Mouse (Mus musculus) adrenal gland (tissue): ENCODE data around the gene Klhdc1.

Experiments
- intact Hi-C: fragments of 180-260 bp; cut with DNase I; formaldehyde crosslinking; loops from one replicate; pipeline ENCODE4 v1.15.1; 2025

Klhdc1 gene

DNA sequence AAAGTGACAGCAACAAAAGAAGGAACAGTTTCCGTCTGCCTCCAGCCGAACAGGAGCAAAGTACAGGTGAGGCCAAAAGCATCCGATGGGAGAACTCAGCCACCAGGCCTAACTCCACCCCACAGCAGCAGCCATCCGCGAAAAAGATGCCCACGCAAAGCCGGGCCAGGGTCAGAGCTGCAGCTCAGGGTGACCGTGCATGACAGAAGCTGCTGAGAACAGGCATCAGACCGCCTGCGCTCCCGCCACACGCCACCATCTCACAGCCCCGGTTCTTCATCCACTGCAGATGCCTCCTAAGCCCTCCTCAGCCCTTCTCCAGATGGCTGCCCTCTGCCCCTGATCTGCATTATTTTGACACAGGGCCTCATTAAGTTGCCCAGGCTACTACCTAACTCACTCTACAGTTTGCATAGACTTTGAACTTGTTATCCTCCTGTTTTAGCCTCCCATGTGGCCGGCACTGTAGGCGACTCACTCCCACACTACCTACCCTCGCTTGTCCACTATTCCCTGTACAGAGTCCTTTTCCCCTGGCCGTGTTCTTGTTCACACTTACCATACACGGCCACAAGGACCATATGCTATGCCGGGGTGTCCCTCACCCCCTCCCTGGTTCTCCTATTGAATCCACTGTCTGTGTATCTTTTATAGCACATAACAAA is 20.2 kb upstream of the Klhdc1 start:
- intact Hi-C loops, result no loop called here

DNA sequence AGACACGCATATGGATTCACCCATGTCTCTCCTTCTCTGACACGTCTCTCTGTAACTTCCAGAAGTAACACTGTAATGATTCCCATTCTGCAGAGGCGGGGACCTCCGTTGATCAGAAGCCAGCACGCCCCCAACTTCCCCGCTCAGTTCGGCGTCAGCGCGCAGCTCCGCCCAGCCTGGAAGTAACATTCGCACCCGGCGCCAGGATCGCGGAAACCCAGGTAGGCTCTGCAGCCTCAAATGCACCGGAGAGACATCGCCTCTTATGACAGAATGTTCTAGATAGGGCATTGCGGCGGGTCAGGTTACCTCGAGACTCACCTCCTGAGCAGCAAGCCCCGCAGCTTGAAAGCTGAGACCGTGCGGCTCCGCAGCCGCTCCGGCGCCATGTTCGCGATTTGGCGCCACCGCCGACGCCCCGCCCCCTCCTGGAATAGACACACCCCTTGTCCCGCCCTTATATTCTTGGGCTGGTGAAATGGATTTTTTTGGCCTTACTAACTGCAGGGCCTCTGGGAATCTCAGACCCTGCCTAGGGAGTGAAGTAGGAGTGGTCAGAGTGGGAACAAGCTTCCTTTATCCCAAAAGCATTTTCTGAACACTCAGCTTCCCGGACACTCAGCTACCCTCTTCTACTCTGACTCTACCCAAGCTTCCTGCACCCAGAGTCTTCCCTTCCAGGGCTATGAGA is 13.1 kb upstream of the Klhdc1 start, which contains the start of gene Pole2:
Gene Pole2, minus strand, starts transcription at position 420 of the 691 bp plus-strand sequence.
- intact Hi-C loops, result no loop called here

DNA sequence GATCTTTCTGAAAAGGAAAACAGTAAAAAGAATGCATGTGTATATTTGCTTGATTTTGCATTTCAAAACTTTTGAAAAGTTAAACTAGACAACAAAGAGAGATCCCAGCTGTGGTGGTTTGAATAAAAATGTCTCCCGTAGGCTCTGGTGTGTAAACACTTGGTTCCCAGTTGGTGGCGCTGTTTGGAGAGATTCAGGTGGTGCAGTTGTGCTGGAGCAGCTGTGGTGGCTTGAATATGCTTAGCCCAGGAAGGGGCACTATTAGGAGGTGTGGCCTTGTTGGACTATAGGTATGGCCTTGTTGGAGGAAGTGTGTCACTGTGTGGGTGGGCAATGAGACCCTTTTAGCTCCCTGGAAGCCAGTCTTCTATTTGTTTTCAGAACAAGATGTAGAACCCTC is 11.7 kb upstream of the Klhdc1 start:
- intact Hi-C loops, result no loop called here

DNA sequence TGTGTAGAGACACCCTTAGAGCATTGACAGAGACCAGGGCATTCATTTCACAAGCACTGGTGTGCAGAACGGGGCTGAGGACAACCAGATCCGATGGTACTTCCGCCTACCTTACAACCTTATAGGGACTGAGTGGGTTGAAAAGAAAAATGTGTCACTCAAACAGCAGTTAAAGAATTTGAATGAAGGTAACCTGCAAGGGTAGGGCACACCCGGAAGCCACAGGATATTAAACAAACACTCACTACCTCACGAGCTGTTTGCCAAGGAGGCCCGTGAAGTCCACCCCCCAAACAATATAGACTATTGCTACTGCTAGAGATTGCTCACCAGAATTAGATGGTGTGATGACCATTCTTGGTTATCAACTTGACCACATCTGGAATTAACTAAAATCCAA is 5.2 kb upstream of the Klhdc1 start:
- intact Hi-C loops, result no loop called here

DNA sequence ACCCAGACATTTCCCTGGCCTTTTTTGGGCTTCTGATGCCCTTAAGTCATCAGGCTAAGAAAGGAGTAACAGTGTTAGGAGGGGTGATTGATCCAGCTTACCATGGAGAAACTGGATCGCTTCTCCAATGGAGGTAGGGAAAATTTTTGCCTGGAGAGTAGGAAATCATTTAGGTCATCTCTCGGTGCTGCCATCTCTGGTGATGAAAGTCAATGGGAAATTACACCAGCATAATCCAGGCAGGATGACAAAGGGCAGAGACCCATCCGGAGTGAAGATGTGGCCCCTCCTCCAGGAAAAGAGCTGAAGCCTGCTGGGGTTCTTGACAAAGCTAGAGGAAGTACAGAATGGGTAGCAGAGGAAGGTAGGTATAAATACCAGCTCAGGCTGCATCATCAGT is 2.7 kb upstream of the Klhdc1 start:
- intact Hi-C loops, result no loop called here

DNA sequence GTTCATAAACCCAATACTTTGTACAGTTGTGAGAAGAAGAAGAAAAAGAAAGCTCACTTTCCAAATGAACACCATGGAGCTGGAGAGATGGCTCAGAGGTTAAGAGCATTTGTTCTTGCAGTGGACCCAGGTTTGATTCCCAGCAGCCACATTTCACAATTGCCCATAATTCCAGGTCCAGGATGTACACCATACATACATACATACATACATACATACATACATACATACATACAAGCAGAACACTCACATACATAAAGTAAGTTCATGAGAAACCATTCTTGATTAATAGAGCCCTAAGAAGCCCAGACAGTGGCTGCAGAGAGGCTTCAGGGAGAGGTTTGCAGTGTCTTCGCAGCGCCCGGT is 412 bp downstream of the Klhdc1 start:
- intact Hi-C loops, result no loop called here

DNA sequence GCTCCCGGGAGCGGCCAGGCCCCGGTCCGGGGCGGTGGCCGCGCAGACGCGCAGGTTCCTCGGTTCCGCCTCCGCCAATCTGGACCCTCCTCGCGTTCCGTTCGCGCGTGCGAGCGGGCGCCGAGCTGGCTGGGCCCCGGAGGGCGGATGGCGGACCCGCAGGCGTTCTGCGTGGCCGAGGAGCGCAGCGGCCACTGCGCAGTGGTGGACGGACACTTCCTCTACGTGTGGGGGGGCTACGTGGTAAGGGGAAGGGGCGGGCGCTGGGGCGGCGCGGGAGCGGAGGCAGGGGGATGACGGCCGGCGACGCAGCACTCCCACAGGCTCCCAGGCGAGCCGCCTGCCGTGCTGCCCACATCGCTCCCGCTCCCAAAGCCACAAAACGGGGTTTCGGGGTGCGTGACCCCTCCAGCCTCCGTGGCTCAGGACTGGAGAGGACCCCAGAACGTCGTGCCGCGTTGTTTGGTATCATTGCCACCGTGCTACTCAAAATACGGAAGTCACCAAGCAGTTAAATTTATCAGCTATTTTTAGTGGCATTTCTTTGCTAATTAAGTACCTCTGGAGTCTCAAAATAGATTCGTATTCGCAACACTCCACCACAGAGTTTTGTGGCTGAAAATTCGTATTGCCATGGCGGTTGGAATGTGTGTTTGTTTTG is 925 bp downstream of the Klhdc1 start:
- intact Hi-C loops, result no loop called here

DNA sequence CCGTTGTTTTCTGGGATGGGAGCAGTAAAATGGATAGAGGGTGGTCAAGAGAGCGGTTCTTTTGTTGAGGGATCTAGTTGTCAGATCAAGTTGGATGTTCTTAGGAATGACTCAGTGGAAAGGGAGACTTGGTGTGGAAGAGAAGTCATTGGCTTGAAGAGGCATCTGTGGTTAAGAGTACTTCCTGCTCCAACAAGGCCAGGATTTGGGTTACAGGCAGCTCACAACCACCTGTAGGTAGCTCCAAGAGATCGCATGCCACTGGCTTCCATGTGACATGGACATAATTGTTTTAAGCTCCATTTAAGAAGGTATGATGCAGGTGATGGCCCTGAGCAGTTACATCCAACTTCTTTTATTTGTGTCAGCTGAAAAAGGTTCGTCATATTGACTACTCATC is 8.8 kb downstream of the Klhdc1 start:
- intact Hi-C loops, result no loop called here

DNA sequence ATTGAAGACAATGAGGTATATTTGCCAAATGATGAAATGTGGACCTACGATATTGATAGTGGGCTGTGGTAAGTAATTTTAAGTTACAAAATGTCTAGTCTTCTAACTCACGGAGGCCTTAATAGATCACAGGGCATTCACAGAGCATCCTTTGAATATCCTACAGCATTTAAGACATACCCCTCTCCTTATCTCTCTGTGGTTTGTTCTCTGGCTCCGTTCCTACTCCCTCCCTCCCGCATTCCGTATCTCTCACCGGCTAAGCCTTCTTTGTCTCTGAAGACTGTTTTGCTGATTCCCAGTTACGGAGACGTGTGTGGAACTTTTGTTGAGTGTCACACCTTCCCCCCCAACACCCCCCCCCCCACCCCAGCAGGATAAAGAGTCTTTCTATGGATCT is 9.8 kb downstream of the Klhdc1 start:
- intact Hi-C loops, result no loop called here

DNA sequence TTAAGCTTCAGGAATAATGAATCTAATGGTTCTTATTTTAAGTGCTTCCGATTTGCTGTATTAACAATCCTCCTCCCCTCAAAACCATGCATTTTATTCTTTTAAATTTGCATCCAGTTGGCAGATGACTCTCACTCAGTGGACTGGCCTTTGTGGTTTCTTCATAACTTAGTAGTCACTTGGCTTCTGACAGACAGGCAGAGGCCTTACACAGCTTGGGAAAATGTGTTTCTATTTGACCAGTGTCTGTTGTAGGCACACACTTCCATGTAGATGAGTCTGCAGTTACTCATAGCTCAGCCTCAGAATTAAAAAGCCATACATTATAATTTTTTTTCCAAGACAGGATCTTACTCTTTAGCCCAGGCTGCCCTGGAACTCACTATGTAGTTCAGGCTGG is 12.8 kb downstream of the Klhdc1 start:
- intact Hi-C loops, result no loop called here

DNA sequence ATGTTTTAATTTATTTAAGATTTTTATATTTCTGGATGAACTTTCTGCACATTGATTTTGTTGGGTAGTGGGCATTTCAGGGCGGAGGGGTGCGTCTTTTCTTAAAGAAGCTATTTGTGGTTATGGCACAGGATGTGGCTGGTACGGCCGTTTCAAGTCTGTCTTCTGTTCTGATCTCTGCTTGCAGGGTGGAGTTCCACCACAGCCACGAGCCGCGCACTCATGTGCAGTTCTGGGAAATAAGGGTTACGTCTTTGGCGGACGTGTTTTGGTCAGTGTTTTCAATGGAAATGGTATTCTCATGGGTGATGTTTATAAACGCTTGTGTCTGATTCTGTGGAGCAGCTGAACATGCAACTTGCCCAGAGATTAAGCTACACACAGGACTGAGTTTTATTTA is 16.9 kb downstream of the Klhdc1 start:
- intact Hi-C loops, result no loop called here

DNA sequence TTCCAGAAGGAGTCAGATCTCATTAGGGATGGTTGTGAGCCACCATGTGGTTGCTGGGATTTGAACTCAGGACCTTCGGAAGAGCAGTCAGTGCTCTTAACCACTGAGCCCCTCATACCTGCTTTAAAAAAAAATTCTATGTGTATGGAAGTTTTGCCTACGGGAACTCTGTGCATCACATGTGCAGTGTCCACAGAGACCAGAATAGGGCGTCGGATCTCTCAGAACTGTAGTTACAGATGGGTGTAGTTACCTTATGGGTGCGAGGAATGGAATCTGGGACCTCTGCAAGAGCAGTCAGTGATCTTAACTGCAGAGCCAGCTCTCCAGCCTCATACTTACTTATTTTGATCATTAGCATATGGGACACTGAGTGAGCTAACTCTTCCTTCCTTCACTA is 21.3 kb downstream of the Klhdc1 start:
- intact Hi-C loops, result no loop called here

DNA sequence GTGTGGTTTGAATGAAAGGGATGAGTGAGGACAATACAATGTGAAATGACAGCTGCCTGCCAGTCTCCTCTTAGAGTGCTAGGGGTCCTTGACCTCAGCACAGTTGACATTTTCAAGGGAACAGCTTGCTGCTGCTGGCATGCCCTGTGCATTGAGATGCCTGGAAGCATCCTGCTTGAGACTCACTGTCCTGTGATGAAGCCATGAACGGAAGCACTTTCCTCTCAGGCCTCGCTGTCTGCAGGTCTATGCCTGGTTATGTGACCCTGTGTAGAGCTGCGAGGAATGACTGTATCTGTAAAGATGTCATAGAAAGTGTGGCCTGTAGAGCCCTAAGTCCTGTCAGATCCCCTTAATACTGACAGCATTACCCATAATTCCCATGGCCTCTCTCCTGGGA is 24.1 kb downstream of the Klhdc1 start:
- intact Hi-C loops, result no loop called here

DNA sequence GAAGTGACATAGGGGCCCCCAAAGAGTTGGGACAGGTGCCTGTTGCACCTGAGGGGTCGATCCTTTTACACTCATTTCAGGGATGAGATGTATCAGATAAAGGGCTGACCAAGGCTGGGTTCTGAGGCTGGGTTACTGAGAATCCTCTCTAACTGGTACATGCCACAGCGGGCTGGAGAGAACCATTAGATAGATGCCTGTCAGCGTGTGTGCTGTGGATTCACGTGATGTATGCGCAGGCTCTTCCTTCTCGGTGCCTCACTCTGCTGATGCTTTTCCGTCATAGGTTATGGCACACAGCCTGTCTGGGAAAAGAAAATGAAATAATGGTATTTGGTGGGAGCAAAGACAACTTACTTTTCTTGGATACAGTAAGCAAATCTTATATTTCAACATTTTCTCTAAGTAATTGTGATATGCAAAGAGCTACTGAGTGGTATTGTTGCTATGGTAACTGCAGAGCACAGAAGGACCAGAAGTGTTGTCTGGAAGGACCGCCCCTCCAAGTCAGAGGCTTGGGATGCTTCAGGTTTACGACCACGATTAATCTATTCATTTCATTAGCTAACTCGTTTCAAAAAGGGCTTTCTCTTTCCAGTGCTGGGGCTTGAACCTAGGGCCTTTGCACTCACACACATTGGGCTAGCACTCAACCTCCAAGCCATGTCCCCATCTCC is 27.1 kb downstream of the Klhdc1 start:
- intact Hi-C loops, result no loop called here

DNA sequence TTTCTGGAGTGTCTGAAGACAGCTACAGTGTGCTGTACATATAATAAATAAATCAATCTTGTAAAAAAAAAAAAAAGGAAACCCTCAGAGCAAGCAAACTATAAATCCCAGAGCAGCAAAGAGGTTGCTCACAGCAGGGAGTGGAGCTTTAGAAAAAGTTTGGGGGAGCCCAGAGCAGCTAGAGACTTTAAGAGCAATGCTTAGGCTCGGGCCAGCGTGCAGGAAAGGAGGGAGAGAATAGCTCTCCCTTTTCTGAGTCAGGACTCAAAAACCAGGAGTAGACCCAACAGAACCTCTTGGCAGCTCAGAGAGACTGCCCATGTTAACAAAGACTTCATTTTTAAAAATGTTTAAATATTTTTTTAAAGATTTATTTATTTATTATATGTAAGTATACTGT is 28.0 kb downstream of the Klhdc1 start:
- intact Hi-C loops, result no loop called here

DNA sequence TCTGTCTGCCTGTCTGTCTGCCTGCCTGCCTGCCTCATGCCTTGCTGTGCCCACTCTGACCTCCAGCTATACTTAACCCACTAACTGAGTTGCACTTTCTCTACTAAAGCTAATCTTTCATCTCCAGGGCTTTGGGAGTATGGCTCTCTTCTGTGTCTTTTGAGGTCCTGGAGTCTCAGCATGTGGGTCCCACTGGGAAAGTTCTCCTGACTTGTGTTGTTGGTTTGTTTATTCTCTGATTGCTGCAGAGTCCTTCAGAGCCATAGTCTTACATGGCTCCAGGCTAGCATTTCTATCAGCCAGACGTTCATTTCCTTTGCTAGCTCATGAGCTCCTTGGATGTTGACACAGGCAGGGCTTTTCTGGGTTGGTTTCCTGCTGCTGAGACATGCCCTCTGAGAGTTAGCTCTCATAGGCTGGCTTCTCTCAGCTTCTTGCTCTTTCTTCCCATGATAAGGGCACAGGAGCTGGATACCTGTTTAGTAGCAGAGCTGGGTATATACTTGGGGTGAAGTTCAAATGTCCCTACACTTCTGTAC is 39.0 kb downstream of the Klhdc1 start:
- intact Hi-C loops, result no loop called here

DNA sequence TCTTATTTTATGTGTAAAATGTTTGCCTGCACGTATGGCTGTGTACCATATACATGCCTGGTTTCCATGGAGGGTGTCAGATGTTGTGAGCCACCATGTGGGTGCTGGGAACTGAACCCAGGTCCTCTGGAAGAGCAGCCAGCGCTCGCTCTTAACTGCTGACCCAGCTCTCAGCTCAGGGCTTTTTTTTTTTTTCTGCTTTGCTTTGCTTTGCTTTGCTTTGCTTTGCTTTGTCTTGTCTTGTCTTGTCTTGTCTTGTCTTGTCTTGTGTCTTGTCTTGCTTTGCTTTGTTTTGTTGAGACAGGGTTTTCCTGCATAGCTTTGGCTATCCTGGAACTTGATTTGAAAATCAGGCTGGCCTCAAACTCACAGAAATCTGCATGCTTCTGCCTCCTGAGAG is 39.9 kb downstream of the Klhdc1 start:
- intact Hi-C loops, result no loop called here

DNA sequence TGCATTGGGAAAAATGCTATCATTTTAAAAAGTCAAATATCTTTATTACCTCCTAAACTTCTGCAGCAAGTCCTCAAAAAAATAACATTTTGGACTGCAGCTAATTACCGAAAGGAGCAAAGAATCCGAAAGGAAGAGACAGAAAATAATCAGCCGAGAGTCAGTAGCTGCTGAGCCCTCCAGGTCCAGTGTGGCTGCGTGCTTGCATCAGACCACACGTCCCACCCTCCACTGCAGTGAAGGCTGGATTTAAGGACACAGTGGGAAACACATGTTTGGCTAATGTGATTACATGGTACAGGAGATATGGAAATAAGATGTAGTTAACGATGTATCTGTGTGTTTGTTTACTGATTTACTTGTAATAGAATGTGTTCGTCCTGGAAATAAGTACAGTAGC is 42.2 kb downstream of the Klhdc1 start:
- intact Hi-C loops, result no loop called here

DNA sequence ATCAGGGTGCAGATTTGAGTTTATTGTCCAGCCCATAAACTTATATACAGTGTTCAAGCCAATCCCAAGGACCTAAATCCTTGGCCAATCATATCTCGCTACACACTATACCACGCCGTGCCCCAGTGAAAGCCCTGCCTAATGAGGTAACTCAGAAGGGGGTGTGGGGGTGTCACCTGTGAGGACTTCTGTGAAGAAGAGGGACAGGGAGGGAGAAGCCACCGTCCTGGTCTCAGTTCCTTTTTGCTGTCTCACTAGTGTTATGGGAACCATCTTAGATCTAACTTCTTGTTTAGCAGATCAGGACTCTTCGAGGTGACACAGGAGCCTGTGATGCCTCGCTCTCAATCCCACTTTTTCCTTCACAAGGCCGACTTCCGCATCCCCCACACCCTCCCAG is 46.6 kb downstream of the Klhdc1 start:
- intact Hi-C loops, result no loop called here

DNA sequence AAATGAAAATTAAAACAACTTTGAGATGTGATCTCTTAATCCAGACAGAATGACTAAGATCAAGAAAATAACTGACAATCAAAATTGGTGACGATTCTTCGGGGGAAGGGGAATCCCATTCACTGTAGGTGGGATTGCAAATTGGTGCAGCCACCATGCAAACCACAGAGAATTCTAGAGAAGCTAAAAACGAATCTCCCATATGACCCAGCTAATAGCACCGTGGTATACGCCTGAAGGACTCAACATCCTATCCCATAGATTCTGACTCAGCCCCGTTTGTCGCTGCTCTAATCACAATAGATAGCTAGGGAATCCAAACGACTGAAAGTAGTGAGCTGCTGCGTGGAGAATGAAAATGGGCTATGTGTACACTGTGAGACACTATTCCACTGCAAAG is 47.7 kb downstream of the Klhdc1 start:
- intact Hi-C loops, result no loop called here

DNA sequence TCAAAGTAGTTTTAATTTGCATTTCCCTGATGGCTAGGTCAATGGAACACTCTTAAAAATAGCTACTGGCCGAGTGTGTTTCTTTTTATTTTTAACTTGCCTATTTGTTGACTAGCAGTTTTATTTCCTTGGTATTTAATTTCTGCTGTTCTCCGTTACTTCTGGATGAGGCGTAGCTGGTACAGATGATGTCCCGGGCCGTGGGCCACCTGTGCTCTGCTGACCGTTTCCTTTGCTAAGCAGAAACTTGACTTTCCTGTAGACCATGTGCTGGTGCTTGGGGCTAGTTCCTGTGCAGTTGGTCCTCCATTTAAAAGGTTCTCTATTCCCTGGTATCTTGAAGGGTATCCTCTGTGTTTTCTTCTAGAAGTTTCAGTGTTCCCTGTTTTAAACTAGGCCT is 51.4 kb downstream of the Klhdc1 start:
- intact Hi-C loops, result no loop called here

DNA sequence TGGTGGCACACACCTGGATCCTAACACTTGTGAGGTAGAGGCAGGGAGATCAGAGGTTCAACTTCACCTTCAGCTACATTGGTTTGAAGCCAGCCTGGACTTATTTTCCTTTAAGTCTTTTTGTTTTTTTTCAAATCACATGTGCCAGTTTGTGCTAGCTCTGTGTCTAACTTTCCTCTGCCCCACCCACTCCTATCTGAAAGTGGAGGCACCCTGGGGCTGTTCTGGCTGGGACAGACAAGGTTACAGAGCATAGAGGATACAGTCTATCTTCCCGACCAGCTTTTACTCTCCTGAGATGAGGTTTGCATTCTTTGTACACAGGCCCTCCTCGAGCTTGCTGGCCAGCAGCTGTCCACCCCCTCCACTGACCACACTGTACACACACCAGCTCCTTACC is 52.8 kb downstream of the Klhdc1 start:
- intact Hi-C loops, result no loop called here
